Mouse (Mus musculus) lung, embryonic 15.5 days (tissue): ENCODE results near the gene Adamts13. TPM values are rescaled to one million over a fixed set of nuclear protein-coding genes. Genes with fewer than 3 reads are reported as not detected.
A peak's percentile ranks its signal among the peaks of the same experiment; 100 is the strongest.

ENCODE experiments used
- ATAC-seq: fragments of 200-750 bp; cut with Nextera tagmentation; 2 replicates; pipeline ENCODE4 v1.8.0; 2017; ENCODE audit warnings: moderate number of reproducible peaks, borderline replicate concordance; ENCODE audit not compliant: low FRiP score, low TSS enrichment; ENCODE audit errors: extremely low read depth
- H3K27ac ChIP-seq: fragments of 300-500 bp; sonication (generic); 2 replicates; pipeline ENCODE4 v1.5.1; 2015; ENCODE audit warnings: moderate library complexity, mild to moderate bottlenecking, inconsistent platforms
- H3K27me3 ChIP-seq: fragments of 300-500 bp; sonication (generic); 2 replicates; pipeline ENCODE4 v1.6.1; 2015; ENCODE audit warnings: inconsistent platforms
- H3K36me3 ChIP-seq: fragments of 300-500 bp; sonication (generic); 2 replicates; pipeline ENCODE4 v1.6.1; 2015; ENCODE audit warnings: inconsistent platforms
- H3K4me1 ChIP-seq: fragments of 300-500 bp; sonication (generic); 2 replicates; pipeline ENCODE4 v1.6.1; 2015; ENCODE audit warnings: inconsistent platforms
- H3K4me2 ChIP-seq: fragments of 300-500 bp; sonication (generic); 2 replicates; pipeline ENCODE4 v1.6.1; 2015; ENCODE audit warnings: inconsistent platforms, mild to moderate bottlenecking, moderate library complexity
- H3K4me3 ChIP-seq: fragments of 300-500 bp; sonication (generic); 2 replicates; pipeline ENCODE4 v1.5.1; 2015; ENCODE audit warnings: mild to moderate bottlenecking, inconsistent platforms
- H3K9ac ChIP-seq: fragments of 300-500 bp; sonication (generic); 2 replicates; pipeline ENCODE4 v1.6.1; 2015; ENCODE audit warnings: inconsistent platforms
- H3K9me3 ChIP-seq: fragments of 300-500 bp; sonication (generic); 2 replicates; pipeline ENCODE4 v1.6.1; 2016; ENCODE audit warnings: inconsistent platforms
- WGBS: fragments of 180-500 bp; shearing (Covaris S2); methylation state at CpG from one replicate; pipeline ENCODE4 v1.1.7; 2015; 5-methylcytosine and 5-hydroxymethylcytosine counted together
- polyA plus RNA-seq: library from polyadenylated mRNA; unstranded; fragments of >200 nt; fragmentation: Nextera tagmentation; extraction: Ambion mirVana; gene quantifications from 2 replicates; pipeline ENCODE4 v1.2.1, GENCODE M21; 2015

The Adamts13 gene
- polyA plus RNA-seq, 1 experiment from 2014 or later, result not detected

GRCm38 (mm10) chr2:27043461-27043860 is 70.2 kb downstream of the Adamts13 start:
- ATAC-seq, result peak; percentile 63
- no peak overlapping the region for H3K9ac ChIP-seq
- H3K36me3 ChIP-seq, result no peaks in the 10 kb centered on the region
- H3K27me3 ChIP-seq, result no peaks in the 10 kb centered on the region
- no peak overlapping the region for H3K4me2 ChIP-seq
- H3K4me3 ChIP-seq, result no peak overlapping the region
- H3K9me3 ChIP-seq, result no peaks in the 10 kb centered on the region
- H3K27ac ChIP-seq, result no peak overlapping the region
- H3K4me1 ChIP-seq, result peaks cover 21% of the 10 kb centered on the region; the same call in 1 of the 2 replicates
- WGBS, result 21% methylated on average over 3 of the region's 3 CpGs

GRCm38 (mm10) chr2:27044166-27044565 is 71.0 kb downstream of the Adamts13 start:
- no peak for ATAC-seq
- no peaks in the 10 kb centered on the region for H3K27me3 ChIP-seq

GRCm38 (mm10) chr2:27044641-27045040 is 71.4 kb downstream of the Adamts13 start:
- no peak overlapping the region for H3K9ac ChIP-seq
- no peak overlapping the region for H3K4me2 ChIP-seq
- H3K27ac ChIP-seq, result no peak overlapping the region
- 74% methylated on average over 3 of the region's 3 CpGs for WGBS
- H3K4me1 ChIP-seq, result peaks cover 20% of the 10 kb centered on the region; the same call in 1 of the 2 replicates
- H3K36me3 ChIP-seq, result no peaks in the 10 kb centered on the region
- H3K27me3 ChIP-seq, result no peaks in the 10 kb centered on the region
- H3K9me3 ChIP-seq, result no peaks in the 10 kb centered on the region
- no peak for ATAC-seq
- H3K4me3 ChIP-seq, result no peak overlapping the region

More at GRCm38 (mm10) chr2:27044166-27044565, 71.0 kb downstream of the Adamts13 start:
- Histone ChIP-seq H3K9ac (no peak overlapping the region), H3K4me3 (no peak overlapping the region), H3K4me2 (no peak overlapping the region), H3K9me3 (no peaks in the 10 kb centered on the region), H3K27ac (no peak overlapping the region), H3K36me3 (no peaks in the 10 kb centered on the region), H3K4me1 (peaks cover 20% of the 10 kb centered on the region; the same call in 1 of the 2 replicates)
- WGBS, result 62% methylated on average over 4 of the region's 4 CpGs

GRCm38 (mm10) chr2:27045979-27046770 is 73.0 kb downstream of the Adamts13 start:
- H3K9ac ChIP-seq, result no peak overlapping the region
- no peaks in the 10 kb centered on the region for H3K9me3 ChIP-seq
- H3K27ac ChIP-seq, result peak overlapping the region; percentile 87
- 44% methylated on average over 8 of the region's 8 CpGs for WGBS
- H3K4me2 ChIP-seq, result no peak overlapping the region
- ATAC-seq, result peak; percentile 92
- H3K4me3 ChIP-seq, result no peak overlapping the region
- no peaks in the 10 kb centered on the region for H3K27me3 ChIP-seq
- peaks cover 20% of the 10 kb centered on the region; the same call in 1 of the 2 replicates for H3K4me1 ChIP-seq
- no peaks in the 10 kb centered on the region for H3K36me3 ChIP-seq

GRCm38 (mm10) chr2:27049408-27049807 is 76.2 kb downstream of the Adamts13 start:
- H3K4me3 ChIP-seq, result no peak overlapping the region
- no peaks in the 10 kb centered on the region for H3K27me3 ChIP-seq
- H3K4me1 ChIP-seq, result 0 out of 2 replicates have a peak, but pooled peaks cover 13% of the 10 kb centered on the region
- no peak overlapping the region for H3K9ac ChIP-seq
- ATAC-seq, result no peak
- no peak overlapping the region for H3K27ac ChIP-seq
- H3K4me2 ChIP-seq, result no peak overlapping the region
- no peaks in the 10 kb centered on the region for H3K36me3 ChIP-seq
- no peaks in the 10 kb centered on the region for H3K9me3 ChIP-seq
- 43% methylated on average over 6 of the region's 6 CpGs for WGBS

- Histone ChIP-seq H3K4me1 (peaks cover 14% of the 10 kb centered on the region), H3K27ac (no peak overlapping the region), H3K36me3 (no peaks in the 10 kb centered on the region), H3K9me3 (no peaks in the 10 kb centered on the region), H3K27me3 (no peaks in the 10 kb centered on the region), H3K4me2 (no peak overlapping the region), H3K4me3 (no peak overlapping the region), H3K9ac (no peak overlapping the region)
- 43% methylated on average over 4 of the region's 4 CpGs for WGBS
- ATAC-seq, result no peak
Measured at GRCm38 (mm10) chr2:27058251-27058650, 85.0 kb downstream of the Adamts13 start.

- Histone ChIP-seq H3K4me1 (peaks cover 14% of the 10 kb centered on the region), H3K27ac (0 out of 2 replicates have a peak overlapping the region, but pooled peaks have one; percentile 38), H3K9ac (no peak overlapping the region), H3K4me3 (no peak overlapping the region), H3K9me3 (no peaks in the 10 kb centered on the region), H3K36me3 (no peaks in the 10 kb centered on the region), H3K4me2 (no peak overlapping the region), H3K27me3 (no peaks in the 10 kb centered on the region)
- ATAC-seq, result no peak; the same call in 1 of the 2 replicates
- WGBS, result 15% methylated on average over 12 of the region's 12 CpGs
Measured at GRCm38 (mm10) chr2:27058751-27059150, 85.5 kb downstream of the Adamts13 start.

- peaks cover 14% of the 10 kb centered on the region for H3K4me1 ChIP-seq
- no peaks in the 10 kb centered on the region for H3K27me3 ChIP-seq
- no peak overlapping the region for H3K4me2 ChIP-seq
- no peak for ATAC-seq
- H3K36me3 ChIP-seq, result no peaks in the 10 kb centered on the region
- H3K27ac ChIP-seq, result 0 out of 2 replicates have a peak overlapping the region, but pooled peaks have one; percentile 38
- 57% methylated on average over 9 of the region's 9 CpGs for WGBS
- no peaks in the 10 kb centered on the region for H3K9me3 ChIP-seq
- no peak overlapping the region for H3K9ac ChIP-seq
- H3K4me3 ChIP-seq, result no peak overlapping the region
Measured at GRCm38 (mm10) chr2:27059187-27059586, 86.0 kb downstream of the Adamts13 start.

Other genes with a start within 250 kb of the Adamts13 start
- gene Abo, start 108.4 kb upstream of the Adamts13 start, polyA plus RNA-seq, result not detected in 2 replicates
- gene Surf6, start 70.5 kb upstream of the Adamts13 start, polyA plus RNA-seq, result 26.2 and 27.3 TPM in 2 replicates
- 52.0 and 53.7 TPM in 2 replicates for gene Med22, start 62.7 kb upstream of the Adamts13 start, polyA plus RNA-seq
- 614 and 640 TPM in 2 replicates for gene Rpl7a, start 62.7 kb upstream of the Adamts13 start, polyA plus RNA-seq
- 37.6 and 38.3 TPM in 2 replicates for gene Surf2, start 57.0 kb upstream of the Adamts13 start, polyA plus RNA-seq
- gene Surf1, start 56.9 kb upstream of the Adamts13 start, polyA plus RNA-seq, result 52.4 and 56.8 TPM in 2 replicates
- 222 and 225 TPM in 2 replicates for gene Surf4, start 39.5 kb upstream of the Adamts13 start, polyA plus RNA-seq
- gene Stkld1, start 39.4 kb upstream of the Adamts13 start, polyA plus RNA-seq, result 0.31 TPM in 1 of 2 replicates, not detected in the other
- 43.0 and 44.7 TPM in 2 replicates for gene Rexo4, start 9.0 kb upstream of the Adamts13 start, polyA plus RNA-seq
- 59.0 and 60.9 TPM in 2 replicates for gene Cacfd1, start 36.5 kb downstream of the Adamts13 start, polyA plus RNA-seq
- 0.48 and 0.77 TPM in 2 replicates for gene Slc2a6, start 54.6 kb downstream of the Adamts13 start, polyA plus RNA-seq
- 0.49 and 0.76 TPM in 2 replicates for gene Mymk, start 98.8 kb downstream of the Adamts13 start, polyA plus RNA-seq
- 20.5 and 27.4 TPM in 2 replicates for gene Adamtsl2, start 106.0 kb downstream of the Adamts13 start, polyA plus RNA-seq
- 0.69 and 0.70 TPM in 2 replicates for gene Fam163b, start 169.1 kb downstream of the Adamts13 start, polyA plus RNA-seq
- gene Dbh, start 191.8 kb downstream of the Adamts13 start, polyA plus RNA-seq, result 0.34 and 2.4 TPM in 2 replicates